ENCODE assay signal across 25 mouse cellular contexts in genomic region chr3:99113266-99113837, GRCm38 (mm10). TPM values are rescaled to one million over a fixed set of nuclear protein-coding genes. Genes with fewer than 3 reads are reported as not detected.
DNase-seq lines count a peak whose midpoint lies in the region; ATAC-seq and TF ChIP-seq lines count a peak whose summit lies in the region.
"Had no signal": no experiment of that assay in that cellular context is flagged by ENCODE, and none has a peak within 500 bp of the region (broad histone marks: within the 10 kb centered on the region; RNA-seq: fewer than 3 reads in every experiment).

No protein-coding gene starts in this region.

- no peak overlapping the region for H3K4me3 ChIP-seq in limb, embryonic 12.5 days (replicated peaks)
- no peak overlapping the region for H3K4me3 ChIP-seq in limb, embryonic 10.5 days
- no peak overlapping the region for H3K4me3 ChIP-seq in embryonic facial prominence, embryonic 15.5 days (replicated peaks)
- no peak overlapping the region for H3K4me3 ChIP-seq in limb, embryonic 14.5 days (replicated peaks; ENCODE audit: low read length)
- H3K4me3 ChIP-seq: embryonic facial prominence, embryonic 13.5 days; forebrain, embryonic 12.5 days; forebrain, embryonic 15.5 days; hindbrain, embryonic 10.5 days had no signal

- H3K27ac ChIP-seq in limb, embryonic 12.5 days, result 0 out of 2 replicates have a peak overlapping the region, but pooled peaks have one; percentile 35
- H3K27ac ChIP-seq in limb, embryonic 10.5 days, result no peak overlapping the region
- H3K27ac ChIP-seq in embryonic facial prominence, embryonic 15.5 days (replicated peaks), result 0 out of 2 replicates have a peak overlapping the region, but pooled peaks have one; percentile 17
- H3K27ac ChIP-seq in limb, embryonic 14.5 days (replicated peaks; ENCODE audit: low read depth, low read length), result peak overlapping the region; percentile 46
- H3K27ac ChIP-seq: embryonic facial prominence, embryonic 13.5 days; forebrain, embryonic 12.5 days; forebrain, embryonic 15.5 days; hindbrain, embryonic 10.5 days; hindbrain, embryonic 14.5 days; hindbrain, postnatal 0 days had no signal

- DNase-seq in limb, embryonic 10.5 days (ENCODE audit: low spot score), result no peak
- DNase-seq in limb, embryonic 14.5 days (ENCODE audit: low spot score), result no peak
- DNase-seq in heart, adult 18-20 months, result no peak
- DNase-seq in frontal cortex, postnatal 10 days (ENCODE audit: low spot score in 2 of 2), result no peak
- DNase-seq in adrenal gland, postnatal 14 days, result no peak
- DNase-seq: adrenal gland, adult 8-10 months; adrenal gland, postnatal 36 days; cerebellum, adult 18-20 months; cerebellum, adult 9-10 months; cerebellum, postnatal 14 days; gastrocnemius, postnatal 10 days; gastrocnemius, postnatal 36 days had no signal

- 0 out of 2 replicates have a peak, but pooled peaks have one; percentile 52 for ATAC-seq in limb, embryonic 12.5 days (ENCODE audit: insufficient number of reproducible peaks, insufficient read depth, low FRiP score, low TSS enrichment, low read depth)
- no peak for ATAC-seq in embryonic facial prominence, embryonic 15.5 days (ENCODE audit: insufficient number of reproducible peaks, low FRiP score, low TSS enrichment, low read depth)
- ATAC-seq in limb, embryonic 14.5 days (ENCODE audit: low FRiP score, low read depth), result no peak
- ATAC-seq: activated CD4-positive, CD25-positive, alpha-beta regulatory T cell, adult 4 months; CD4-positive, CD25-positive, alpha-beta regulatory T cell, adult 4 months; forebrain, embryonic 15.5 days; hindbrain, postnatal 0 days; inflammation-experienced regulatory T-cells, adult 6 months; intestine, embryonic 16.5 days had no signal

- peaks cover 29% of the 10 kb centered on the region for H3K4me1 ChIP-seq in limb, embryonic 12.5 days (replicated peaks)
- peaks cover 26% of the 10 kb centered on the region for H3K4me1 ChIP-seq in limb, embryonic 10.5 days
- H3K4me1 ChIP-seq in embryonic facial prominence, embryonic 15.5 days, result peaks cover 8% of the 10 kb centered on the region; the same call in 1 of the 2 replicates
- peaks cover 42% of the 10 kb centered on the region for H3K4me1 ChIP-seq in limb, embryonic 14.5 days (ENCODE audit: control insufficient read depth, insufficient read depth, low read length)
- H3K4me1 ChIP-seq: forebrain, embryonic 12.5 days; forebrain, embryonic 15.5 days; hindbrain, embryonic 10.5 days had no signal

- 74% methylated on average over 7 of the region's 7 CpGs for WGBS in limb, embryonic 12.5 days
- WGBS in limb, embryonic 10.5 days, result 88% methylated on average over 7 of the region's 7 CpGs
- 59% methylated on average over 7 of the region's 7 CpGs for WGBS in embryonic facial prominence, embryonic 15.5 days
- 46% methylated on average over 7 of the region's 7 CpGs for WGBS in limb, embryonic 14.5 days

- H3K36me3 ChIP-seq in limb, embryonic 12.5 days, result no peaks in the 10 kb centered on the region
- H3K36me3 ChIP-seq in limb, embryonic 10.5 days, result no peaks in the 10 kb centered on the region
- no peaks in the 10 kb centered on the region for H3K36me3 ChIP-seq in embryonic facial prominence, embryonic 15.5 days
- no peaks in the 10 kb centered on the region for H3K36me3 ChIP-seq in limb, embryonic 14.5 days (ENCODE audit: control insufficient read depth, insufficient read depth, low read length)
- H3K36me3 ChIP-seq: embryonic facial prominence, embryonic 13.5 days; forebrain, embryonic 12.5 days; forebrain, embryonic 15.5 days; hindbrain, embryonic 10.5 days had no signal

- no peak overlapping the region for H3K4me2 ChIP-seq in limb, embryonic 12.5 days
- H3K4me2 ChIP-seq in embryonic facial prominence, embryonic 15.5 days (replicated peaks), result no peak overlapping the region
- no peak overlapping the region for H3K4me2 ChIP-seq in limb, embryonic 14.5 days (replicated peaks; ENCODE audit: low read depth, low read length, severe bottlenecking)
- H3K4me2 ChIP-seq: embryonic facial prominence, embryonic 13.5 days; forebrain, embryonic 12.5 days; forebrain, embryonic 15.5 days; heart, embryonic 11.5 days; hindbrain, embryonic 14.5 days had no signal

- H3K27me3 ChIP-seq in limb, embryonic 12.5 days, result no peaks in the 10 kb centered on the region
- no peaks in the 10 kb centered on the region for H3K27me3 ChIP-seq in limb, embryonic 10.5 days (ENCODE audit: low read depth, poor library complexity, severe bottlenecking)
- H3K27me3 ChIP-seq in embryonic facial prominence, embryonic 15.5 days, result no peaks in the 10 kb centered on the region
- H3K27me3 ChIP-seq in limb, embryonic 14.5 days (ENCODE audit: control insufficient read depth, insufficient read depth, low read length), result no peaks in the 10 kb centered on the region
- H3K27me3 ChIP-seq: embryonic facial prominence, embryonic 13.5 days; forebrain, embryonic 12.5 days; forebrain, embryonic 15.5 days had no signal

- H3K9ac ChIP-seq in limb, embryonic 12.5 days (replicated peaks), result no peak overlapping the region
- H3K9ac ChIP-seq in embryonic facial prominence, embryonic 15.5 days, result no peak overlapping the region
- no peak overlapping the region for H3K9ac ChIP-seq in limb, embryonic 14.5 days (ENCODE audit: low read depth, low read length, severe bottlenecking)
- H3K9ac ChIP-seq: embryonic facial prominence, embryonic 13.5 days; forebrain, embryonic 12.5 days; forebrain, embryonic 15.5 days; hindbrain, embryonic 14.5 days had no signal

- H3K9me3 ChIP-seq in limb, embryonic 12.5 days, result no peaks in the 10 kb centered on the region
- no peaks in the 10 kb centered on the region for H3K9me3 ChIP-seq in limb, embryonic 10.5 days (replicated peaks)
- no peaks in the 10 kb centered on the region for H3K9me3 ChIP-seq in embryonic facial prominence, embryonic 15.5 days (replicated peaks)
- H3K9me3 ChIP-seq in limb, embryonic 14.5 days (ENCODE audit: control insufficient read depth, low read length), result no peaks in the 10 kb centered on the region
- H3K9me3 ChIP-seq: embryonic facial prominence, embryonic 13.5 days; forebrain, embryonic 12.5 days; forebrain, embryonic 15.5 days; hindbrain, embryonic 10.5 days had no signal

- TF ChIP-seq POLR2A in limb, embryonic 14.5 days (IDR thresholded peaks at IDR 0.05; ENCODE audit: borderline replicate concordance, extremely low read depth, insufficient read depth, insufficient read length), result no peak

RNA-seq across cellular contexts. Expression of gene Wars2, which starts 27.5 kb away (rescaled TPM):
- 6.7 and 8.3 TPM in 2 replicates for polyA plus RNA-seq in limb, embryonic 12.5 days (2016; fragmentation: Nextera tagmentation; extraction: Ambion mirVana)
- polyA plus RNA-seq in limb, embryonic 10.5 days (2016; fragmentation: Nextera tagmentation; extraction: Ambion mirVana), result 10.8 and 10.9 TPM in 2 replicates
- 11.7 and 12.4 TPM in 2 replicates for polyA plus RNA-seq in embryonic facial prominence, embryonic 15.5 days (2015; fragmentation: Nextera tagmentation; extraction: Ambion mirVana)
- 8.2 and 8.7 TPM in 2 replicates for polyA plus RNA-seq in limb, embryonic 14.5 days (2012; rRNA removed)
- polyA plus RNA-seq in limb, embryonic 14.5 days (2014; fragmentation: Nextera tagmentation; extraction: Ambion mirVana), result 10.9 and 12.3 TPM in 2 replicates
- total RNA-seq in heart, adult 18-20 months (2021), result 1 to 10 TPM; 7.4 to 8.3 TPM
- total RNA-seq in adrenal gland, postnatal 14 days (2021), result 11.8 and 13.2 TPM in 2 replicates
